Mouse (Mus musculus) cerebellum, adult 11-12 months (tissue): ENCODE measurements around the gene Lmbr1.
A peak's percentile ranks its signal among the peaks of the same experiment; 100 is the strongest.

Source experiments
- DNase-seq: peaks from one replicate; pipeline ENCODE4 v3.0.0; 2022

Gene Lmbr1

GRCm38 (mm10) chr5:29251496-29251873, 126.7 kb downstream of the Lmbr1 start:
- no peak for DNase-seq

- DNase-seq: no peak
Measured at GRCm38 (mm10) chr5:29250795-29251495, 127.2 kb downstream of the Lmbr1 start.

- no peak for DNase-seq
Measured at GRCm38 (mm10) chr5:29244769-29245168, 133.4 kb downstream of the Lmbr1 start.

- no peak for DNase-seq
Measured at GRCm38 (mm10) chr5:29238379-29238778, 139.8 kb downstream of the Lmbr1 start.

- no peak for DNase-seq
Measured at GRCm38 (mm10) chr5:29230481-29230880, 147.7 kb downstream of the Lmbr1 start.

GRCm38 (mm10) chr5:29224089-29224488, 154.1 kb downstream of the Lmbr1 start:
- DNase-seq: no peak

- DNase-seq: no peak
Measured at GRCm38 (mm10) chr5:29217997-29218396, 160.2 kb downstream of the Lmbr1 start.

- DNase-seq: no peak
Measured at GRCm38 (mm10) chr5:29211980-29212555, 166.1 kb downstream of the Lmbr1 start.

GRCm38 (mm10) chr5:29205690-29206089, 172.5 kb downstream of the Lmbr1 start:
- DNase-seq: no peak

- no peak for DNase-seq
Measured at GRCm38 (mm10) chr5:29199868-29200267, 178.3 kb downstream of the Lmbr1 start.

- DNase-seq: no peak
Measured at GRCm38 (mm10) chr5:29198960-29199488, 179.2 kb downstream of the Lmbr1 start.

- no peak for DNase-seq
Measured at GRCm38 (mm10) chr5:29197187-29197586, 181.0 kb downstream of the Lmbr1 start.

GRCm38 (mm10) chr5:29196264-29196658, 181.9 kb downstream of the Lmbr1 start:
- DNase-seq: peak; percentile 25

- DNase-seq: peak; percentile 91
Measured at GRCm38 (mm10) chr5:29195570-29196263, 182.5 kb downstream of the Lmbr1 start, which contains the start of gene Rnf32. Gene Rnf32, plus strand, starts transcription at chr5:29195992.

- no peak for DNase-seq
Measured at GRCm38 (mm10) chr5:29195231-29195569, 183.0 kb downstream of the Lmbr1 start.

- no peak for DNase-seq
Measured at GRCm38 (mm10) chr5:29186798-29187197, 191.4 kb downstream of the Lmbr1 start.
